Mouse (Mus musculus): ENCODE measurements at regions not wholly inside any gene's neighbourhood (a gene's known extent, or its start where the extent isn't known, plus 50 kb on each side); places are given as distances from the start of the nearest gene placed in this dataset.
"Not testable (repeated sequence)": the region's sequence is repeated elsewhere in the genome, so short reads cannot be mapped to it uniquely, and the experiment has no call there.

GRCm38 (mm10) chr12:82056782-82057611 lies 112.1 kb upstream of the Sipa1l1 start:
- not testable (repeated sequence) for H3K9ac ChIP-seq; H3K4me1 ChIP-seq (ENCODE audit: insufficient read depth); H3K36me3 ChIP-seq (ENCODE audit: insufficient read depth); DNase-seq; H3K27me3 ChIP-seq (ENCODE audit: insufficient read depth, low read length); H3K4me2 ChIP-seq (ENCODE audit: low read depth); H3K9me3 ChIP-seq (ENCODE audit: low read length); H3K4me3 ChIP-seq (ENCODE audit: low read depth, low read length); H3K27ac ChIP-seq (ENCODE audit: low read depth, low read length)
- no CpG with 5 or more reads among the region's 6 CpGs for WGBS
- peak; percentile 91 for ATAC-seq

GRCm38 (mm10) chr12:82064986-82065385 lies 104.1 kb upstream of the Sipa1l1 start:
- H3K27me3 ChIP-seq (ENCODE audit: insufficient read depth, low read length): no peaks in the 10 kb centered on the region
- H3K9me3 ChIP-seq (ENCODE audit: low read length): no peaks in the 10 kb centered on the region
- DNase-seq (no peak), ATAC-seq (no peak)
- 86% methylated on average over 4 of the region's 4 CpGs for WGBS
- H3K27ac ChIP-seq (ENCODE audit: low read depth, low read length): no peak overlapping the region
- H3K4me2 ChIP-seq (ENCODE audit: low read depth): no peak overlapping the region
- H3K4me1 ChIP-seq (ENCODE audit: insufficient read depth): no peaks in the 10 kb centered on the region
- H3K9ac ChIP-seq: no peak overlapping the region
- TF ChIP-seq CTCF (IDR thresholded peaks at IDR 0.05; ENCODE audit: low read depth): no peak
- no peaks in the 10 kb centered on the region for H3K36me3 ChIP-seq (ENCODE audit: insufficient read depth)
- no peak overlapping the region for H3K4me3 ChIP-seq (ENCODE audit: low read depth, low read length)

- no peak for DNase-seq
- 40% methylated on average over 4 of the region's 4 CpGs for WGBS
- Histone ChIP-seq H3K4me1 (ENCODE audit: insufficient read depth) (no peaks in the 10 kb centered on the region), H3K9me3 (ENCODE audit: low read length) (no peaks in the 10 kb centered on the region), H3K27me3 (ENCODE audit: insufficient read depth, low read length) (no peaks in the 10 kb centered on the region), H3K4me3 (ENCODE audit: low read depth, low read length) (no peak overlapping the region), H3K36me3 (ENCODE audit: insufficient read depth) (no peaks in the 10 kb centered on the region), H3K9ac (no peak overlapping the region), H3K4me2 (ENCODE audit: low read depth) (no peak overlapping the region), H3K27ac (ENCODE audit: low read depth, low read length) (no peak overlapping the region)
- ATAC-seq: no peak; the same call in 1 of the 2 replicates
- TF ChIP-seq CTCF (IDR thresholded peaks at IDR 0.05; ENCODE audit: low read depth): no peak
These were observed 102.3 kb upstream of the Sipa1l1 start for GRCm38 (mm10) chr12:82066860-82067259.

- no peaks in the 10 kb centered on the region for H3K9me3 ChIP-seq (ENCODE audit: low read length)
- no peak for TF ChIP-seq CTCF (IDR thresholded peaks at IDR 0.05; ENCODE audit: low read depth)
- H3K9ac ChIP-seq: no peak overlapping the region
- no peaks in the 10 kb centered on the region for H3K4me1 ChIP-seq (ENCODE audit: insufficient read depth)
- H3K4me2 ChIP-seq (ENCODE audit: low read depth): no peak overlapping the region
- 88% methylated on average over 9 of the region's 9 CpGs for WGBS
- no peak overlapping the region for H3K4me3 ChIP-seq (ENCODE audit: low read depth, low read length)
- H3K27me3 ChIP-seq (ENCODE audit: insufficient read depth, low read length): no peaks in the 10 kb centered on the region
- no peak overlapping the region for H3K27ac ChIP-seq (ENCODE audit: low read depth, low read length)
- DNase-seq: no peak
- H3K36me3 ChIP-seq (ENCODE audit: insufficient read depth): no peaks in the 10 kb centered on the region
- no peak for ATAC-seq
These were observed 99.5 kb upstream of the Sipa1l1 start for GRCm38 (mm10) chr12:82069621-82070020.

- Histone ChIP-seq H3K9ac (no peak overlapping the region), H3K27ac (ENCODE audit: low read depth, low read length) (no peak overlapping the region), H3K4me3 (ENCODE audit: low read depth, low read length) (no peak overlapping the region), H3K9me3 (ENCODE audit: low read length) (no peaks in the 10 kb centered on the region), H3K4me2 (ENCODE audit: low read depth) (no peak overlapping the region), H3K36me3 (ENCODE audit: insufficient read depth) (no peaks in the 10 kb centered on the region), H3K4me1 (ENCODE audit: insufficient read depth) (no peaks in the 10 kb centered on the region), H3K27me3 (ENCODE audit: insufficient read depth, low read length) (no peaks in the 10 kb centered on the region)
- ATAC-seq: peak; percentile 78
- TF ChIP-seq CTCF (IDR thresholded peaks at IDR 0.05; ENCODE audit: low read depth): no peak
- peak; percentile 52 for DNase-seq
- 38% methylated on average over 13 of the region's 13 CpGs for WGBS
These were observed 96.2 kb upstream of the Sipa1l1 start for GRCm38 (mm10) chr12:82072810-82073465.

GRCm38 (mm10) chr12:82075479-82076221 lies 93.5 kb upstream of the Sipa1l1 start:
- Histone ChIP-seq H3K4me1 (ENCODE audit: insufficient read depth) (no peaks in the 10 kb centered on the region), H3K4me2 (ENCODE audit: low read depth) (no peak overlapping the region), H3K27me3 (ENCODE audit: insufficient read depth, low read length) (no peaks in the 10 kb centered on the region), H3K27ac (ENCODE audit: low read depth, low read length) (no peak overlapping the region), H3K9ac (no peak overlapping the region), H3K9me3 (ENCODE audit: low read length) (no peaks in the 10 kb centered on the region), H3K4me3 (ENCODE audit: low read depth, low read length) (no peak overlapping the region), H3K36me3 (ENCODE audit: insufficient read depth) (no peaks in the 10 kb centered on the region)
- no peak for TF ChIP-seq CTCF (IDR thresholded peaks at IDR 0.05; ENCODE audit: low read depth)
- 74% methylated on average over 13 of the region's 13 CpGs for WGBS
- ATAC-seq (no peak), DNase-seq (no peak)

- WGBS: 71% methylated on average over 8 of the region's 8 CpGs
- H3K4me2 ChIP-seq (ENCODE audit: low read depth): no peak overlapping the region
- DNase-seq: no peak
These were observed 92.4 kb upstream of the Sipa1l1 start for GRCm38 (mm10) chr12:82076766-82077165.

More at GRCm38 (mm10) chr12:82076766-82077165, 92.4 kb upstream of the Sipa1l1 start:
- H3K4me3 ChIP-seq (ENCODE audit: low read depth, low read length): no peak overlapping the region
- TF ChIP-seq CTCF (IDR thresholded peaks at IDR 0.05; ENCODE audit: low read depth): no peak
- no peak overlapping the region for H3K9ac ChIP-seq
- H3K4me1 ChIP-seq (ENCODE audit: insufficient read depth): no peaks in the 10 kb centered on the region
- no peaks in the 10 kb centered on the region for H3K36me3 ChIP-seq (ENCODE audit: insufficient read depth)
- ATAC-seq: no peak
- no peaks in the 10 kb centered on the region for H3K9me3 ChIP-seq (ENCODE audit: low read length)
- H3K27me3 ChIP-seq (ENCODE audit: insufficient read depth, low read length): no peaks in the 10 kb centered on the region
- no peak overlapping the region for H3K27ac ChIP-seq (ENCODE audit: low read depth, low read length)

All from forebrain, postnatal 0 days (tissue).